Comparison of ENCODE assay signal across 11 mouse cellular contexts in the genomic region with DNA sequence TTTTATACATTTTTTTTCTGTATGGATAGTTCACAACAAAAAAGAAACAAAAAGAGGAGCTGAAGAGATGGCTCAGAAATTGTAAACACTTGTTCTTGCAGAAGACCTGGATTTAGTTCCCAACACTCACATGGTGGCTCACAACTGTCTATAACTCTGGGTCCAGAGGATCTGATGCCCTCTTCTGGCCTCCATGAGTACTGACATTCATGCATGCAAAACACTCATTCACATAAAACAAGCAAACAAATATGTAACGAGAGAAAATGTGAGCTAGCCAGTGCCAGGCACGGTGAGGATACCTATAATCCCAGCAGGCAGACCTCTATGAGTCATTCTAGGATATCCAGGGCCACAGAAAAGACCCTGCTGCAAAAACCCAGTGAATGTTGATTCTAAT. TPM values are rescaled to one million over a fixed set of nuclear protein-coding genes. Genes with fewer than 3 reads are reported as not detected.
DNase-seq lines count a peak whose midpoint lies in the region; ATAC-seq and TF ChIP-seq lines count a peak whose summit lies in the region.
"Had no signal": no experiment of that assay in that cellular context is flagged by ENCODE, and none has a peak within 500 bp of the region (broad histone marks: within the 10 kb centered on the region; RNA-seq: fewer than 3 reads in every experiment).

No protein-coding gene starts in this region.

- H3K4me1 ChIP-seq in midbrain, embryonic 13.5 days (replicated peaks), result no peaks in the 10 kb centered on the region
- no peaks in the 10 kb centered on the region for H3K4me1 ChIP-seq in midbrain, embryonic 14.5 days (ENCODE audit: control insufficient read depth, insufficient read depth, low read length)
- no peaks in the 10 kb centered on the region for H3K4me1 ChIP-seq in stomach, postnatal 0 days (replicated peaks; ENCODE audit: control insufficient read depth, insufficient read depth)
- H3K4me1 ChIP-seq: forebrain, embryonic 15.5 days; hindbrain, embryonic 13.5 days had no signal

- intact Hi-C loops in gastrocnemius, adult 2 months (cut with DNase I), result no loop called here
- intact Hi-C loops in gastrocnemius, postnatal 36 days (cut with DNase I), result no loop called here

- H3K4me2 ChIP-seq in midbrain, embryonic 13.5 days (replicated peaks), result no peak overlapping the region
- no peak overlapping the region for H3K4me2 ChIP-seq in midbrain, embryonic 14.5 days (ENCODE audit: low read length)
- H3K4me2 ChIP-seq in stomach, postnatal 0 days (replicated peaks; ENCODE audit: low read depth), result no peak overlapping the region
- H3K4me2 ChIP-seq: forebrain, embryonic 15.5 days; hindbrain, embryonic 13.5 days had no signal

- 60% methylated on average over 2 of the region's 2 CpGs for WGBS in midbrain, embryonic 13.5 days
- WGBS in midbrain, embryonic 14.5 days, result 65% methylated on average over 2 of the region's 2 CpGs
- WGBS in stomach, postnatal 0 days, result 59% methylated on average over 2 of the region's 2 CpGs

- H3K36me3 ChIP-seq in midbrain, embryonic 13.5 days, result no peaks in the 10 kb centered on the region
- peaks cover 6% of the 10 kb centered on the region; the same call in 1 of the 2 replicates for H3K36me3 ChIP-seq in midbrain, embryonic 14.5 days (ENCODE audit: control insufficient read depth, insufficient read depth, low read length)
- no peaks in the 10 kb centered on the region for H3K36me3 ChIP-seq in stomach, postnatal 0 days (ENCODE audit: control insufficient read depth, insufficient read depth, low read length)
- H3K36me3 ChIP-seq: forebrain, embryonic 15.5 days had no signal

- ATAC-seq in midbrain, embryonic 13.5 days, result no peak
- ATAC-seq in midbrain, embryonic 14.5 days (ENCODE audit: low FRiP score, low TSS enrichment), result no peak
- no peak for ATAC-seq in stomach, postnatal 0 days (ENCODE audit: low FRiP score, low TSS enrichment)
- ATAC-seq in cerebellum, adult (ENCODE audit: insufficient number of reproducible peaks, low FRiP score, low TSS enrichment), result no peak
- ATAC-seq: forebrain, embryonic 15.5 days had no signal

- DNase-seq in gastrocnemius, adult 2 months, result no peak
- DNase-seq in gastrocnemius, postnatal 36 days, result no peak
- no peak for DNase-seq in midbrain, embryonic 14.5 days
- DNase-seq in R1 (ENCODE audit: low read depth, low spot score), result peak; percentile 72
- DNase-seq in stomach, postnatal 0 days (ENCODE audit: low spot score), result no peak
- DNase-seq in ovary, postnatal 10 days (ENCODE audit: low spot score), result no peak

- H3K4me3 ChIP-seq in gastrocnemius, adult 2 months, result no peak overlapping the region
- no peak overlapping the region for H3K4me3 ChIP-seq in midbrain, embryonic 13.5 days (replicated peaks)
- no peak overlapping the region for H3K4me3 ChIP-seq in midbrain, embryonic 14.5 days (replicated peaks; ENCODE audit: low read depth, low read length)
- no peak overlapping the region for H3K4me3 ChIP-seq in stomach, postnatal 0 days (ENCODE audit: low read depth, low read length)
- H3K4me3 ChIP-seq: forebrain, embryonic 15.5 days; hindbrain, embryonic 13.5 days; megakaryocyte, embryonic 14.5 days had no signal

- H3K27ac ChIP-seq in gastrocnemius, adult 2 months, result no peak overlapping the region
- H3K27ac ChIP-seq in midbrain, embryonic 13.5 days, result 0 out of 2 replicates have a peak overlapping the region, but pooled peaks have one; percentile 4
- H3K27ac ChIP-seq in midbrain, embryonic 14.5 days (replicated peaks; ENCODE audit: low read depth, low read length), result no peak overlapping the region
- no peak overlapping the region for H3K27ac ChIP-seq in stomach, postnatal 0 days (replicated peaks)
- H3K27ac ChIP-seq: forebrain, embryonic 15.5 days; hindbrain, embryonic 13.5 days had no signal

- no peaks in the 10 kb centered on the region for H3K27me3 ChIP-seq in midbrain, embryonic 13.5 days
- H3K27me3 ChIP-seq in midbrain, embryonic 14.5 days (ENCODE audit: control insufficient read depth, insufficient read depth, low read length), result no peaks in the 10 kb centered on the region
- no peaks in the 10 kb centered on the region for H3K27me3 ChIP-seq in stomach, postnatal 0 days (ENCODE audit: control insufficient read depth, insufficient read depth, low read length)
- H3K27me3 ChIP-seq: forebrain, embryonic 15.5 days; hindbrain, embryonic 13.5 days; megakaryocyte, embryonic 14.5 days had no signal

- peak; percentile 52 for TF ChIP-seq CTCF in gastrocnemius, adult 2 months (IDR thresholded peaks at IDR 0.05)
- peak; percentile 55 for TF ChIP-seq CTCF in stomach, postnatal 0 days (IDR thresholded peaks at IDR 0.05; ENCODE audit: low read depth)

- no peaks in the 10 kb centered on the region for H3K9me3 ChIP-seq in midbrain, embryonic 13.5 days
- H3K9me3 ChIP-seq in midbrain, embryonic 14.5 days (ENCODE audit: control insufficient read depth, low read length), result no peaks in the 10 kb centered on the region
- no peaks in the 10 kb centered on the region for H3K9me3 ChIP-seq in stomach, postnatal 0 days (ENCODE audit: control insufficient read depth, low read length)
- H3K9me3 ChIP-seq: forebrain, embryonic 15.5 days; hindbrain, embryonic 13.5 days; megakaryocyte, embryonic 14.5 days had no signal

- no peak overlapping the region for H3K9ac ChIP-seq in midbrain, embryonic 13.5 days (replicated peaks)
- no peak overlapping the region for H3K9ac ChIP-seq in midbrain, embryonic 14.5 days (replicated peaks; ENCODE audit: low read length)
- H3K9ac ChIP-seq in stomach, postnatal 0 days (ENCODE audit: low read length), result no peak overlapping the region
- H3K9ac ChIP-seq: forebrain, embryonic 15.5 days; hindbrain, embryonic 13.5 days had no signal

- TF ChIP-seq EP300 in stomach, postnatal 0 days (optimal IDR thresholded peaks at IDR 0.05), result no peak

RNA-seq across cellular contexts. Expression of gene Zfyve21, which starts 37.3 kb away (rescaled TPM):
- total RNA-seq in gastrocnemius, adult 2 months (2021), result 10 to 100 TPM; 15.6 to 18.0 TPM
- 10 to 100 TPM; 10.4 to 16.2 TPM for total RNA-seq in gastrocnemius, postnatal 36 days (2021)
- 34.7 and 36.6 TPM in 2 replicates for polyA plus RNA-seq in midbrain, embryonic 13.5 days (2015; fragmentation: Nextera tagmentation; extraction: Ambion mirVana)
- polyA plus RNA-seq in midbrain, embryonic 14.5 days (2014; fragmentation: Nextera tagmentation; extraction: Ambion mirVana), result 29.7 and 33.7 TPM in 2 replicates
- 72.0 and 72.4 TPM in 2 replicates for polyA plus RNA-seq in stomach, postnatal 0 days (2015; fragmentation: Nextera tagmentation; extraction: Ambion mirVana)

RNA-seq across cellular contexts. Expression of gene Xrcc3, which starts 37.6 kb away (rescaled TPM):
- total RNA-seq in gastrocnemius, adult 2 months (2021), result under 1 TPM in 1 of 2 experiments, not detected in 1; 0.47 TPM
- total RNA-seq in gastrocnemius, postnatal 36 days (2021), result under 1 TPM; 0.43 to 0.47 TPM
- polyA plus RNA-seq in midbrain, embryonic 13.5 days (2015; fragmentation: Nextera tagmentation; extraction: Ambion mirVana), result 3.9 and 4.4 TPM in 2 replicates
- 2.3 and 3.2 TPM in 2 replicates for polyA plus RNA-seq in midbrain, embryonic 14.5 days (2014; fragmentation: Nextera tagmentation; extraction: Ambion mirVana)
- 1.8 and 3.2 TPM in 2 replicates for polyA plus RNA-seq in stomach, postnatal 0 days (2015; fragmentation: Nextera tagmentation; extraction: Ambion mirVana)

RNA-seq across cellular contexts. Expression of gene Ppp1r13b, which starts 56.7 kb away (rescaled TPM):
- total RNA-seq in gastrocnemius, adult 2 months (2021), result 1 to 10 TPM; 6.7 to 7.1 TPM
- total RNA-seq in gastrocnemius, postnatal 36 days (2021), result 1 to 10 TPM; 7.2 to 7.5 TPM
- 17.8 and 19.7 TPM in 2 replicates for polyA plus RNA-seq in midbrain, embryonic 13.5 days (2015; fragmentation: Nextera tagmentation; extraction: Ambion mirVana)
- polyA plus RNA-seq in midbrain, embryonic 14.5 days (2014; fragmentation: Nextera tagmentation; extraction: Ambion mirVana), result 36.2 and 38.1 TPM in 2 replicates
- polyA plus RNA-seq in stomach, postnatal 0 days (2015; fragmentation: Nextera tagmentation; extraction: Ambion mirVana), result 18.9 and 21.5 TPM in 2 replicates
